Mouse (Mus musculus): ENCODE measurements around the gene Serp2.

- TF ChIP-seq POLR2A (IDR thresholded peaks at IDR 0.05; ENCODE audit: borderline replicate concordance, low read depth, low read length) (no peak), CTCF (IDR thresholded peaks at IDR 0.05; ENCODE audit: low read depth, low read length) (no peak)
Measured at GRCm38 (mm10) chr14:76577840-76578239, 21.2 kb upstream of the Serp2 start.
